Mouse (Mus musculus) CD8-positive naive resting alpha-beta T cell, adult 2 months (primary cell): ENCODE data around the gene Prkcb.

Source experiments
- DNase-seq, 2 experiments: peaks; one replicate each; pipeline ENCODE4 v3.0.0; 2022; ENCODE audit warnings: low read depth in 2 of 2, low spot score in 2 of 2

The Prkcb gene

DNA sequence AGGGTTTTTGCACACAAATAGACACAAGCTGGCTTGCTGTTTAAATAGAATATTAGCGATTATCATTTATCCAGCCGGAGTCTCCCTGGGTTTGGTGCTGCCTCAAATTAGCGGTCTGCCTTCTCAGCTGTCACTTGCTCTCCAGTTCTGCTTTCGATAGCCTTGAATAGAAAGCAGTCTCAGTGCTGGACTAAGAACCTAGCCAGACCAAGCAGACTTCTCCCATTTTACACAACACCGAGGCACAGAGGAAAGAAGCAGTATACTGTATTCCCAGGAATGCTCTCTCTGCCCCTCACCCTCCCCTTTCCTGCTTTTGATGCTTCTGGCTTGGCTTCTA is 107.4 kb downstream of the Prkcb start:
- DNase-seq, result no peak

DNA sequence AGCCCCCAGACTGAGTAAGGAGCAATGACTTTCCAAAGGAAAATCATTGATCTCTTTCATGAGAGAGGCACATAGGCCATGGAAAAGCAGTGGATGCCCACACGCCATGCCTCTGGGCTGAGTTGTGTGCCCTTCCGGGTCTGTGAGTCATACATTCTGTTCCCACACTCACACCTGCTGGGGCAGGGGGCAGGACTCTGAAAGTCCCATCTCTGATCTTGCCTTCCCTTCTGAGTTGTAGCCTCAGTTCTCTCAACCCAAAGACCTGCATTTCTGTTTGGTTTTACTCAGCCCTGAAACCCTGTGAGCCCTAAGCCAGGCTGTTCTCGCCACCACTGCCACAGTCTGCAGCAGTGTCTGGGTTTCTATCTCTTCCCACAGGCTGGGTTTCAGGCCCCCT is 109.1 kb downstream of the Prkcb start:
- no peak for DNase-seq

DNA sequence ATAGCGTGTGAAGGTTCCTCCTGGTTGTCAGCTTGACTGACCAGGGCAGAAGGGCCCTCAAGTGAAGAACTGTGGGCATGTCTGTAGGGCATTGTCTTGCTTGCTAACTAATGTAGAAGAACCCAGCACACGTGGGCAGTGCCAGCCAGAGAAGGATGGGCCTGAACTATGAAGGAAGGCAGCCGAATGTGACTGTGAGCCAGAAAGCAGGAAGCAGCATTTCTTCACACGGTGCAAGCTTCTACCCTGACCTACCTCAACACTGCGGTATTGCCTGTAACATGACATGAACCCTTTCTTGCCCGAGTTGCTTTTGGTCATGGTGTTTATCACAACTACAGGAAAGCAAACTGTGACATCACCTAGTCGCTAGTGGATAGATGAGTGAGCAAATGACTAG is 113.5 kb downstream of the Prkcb start:
- peak; percentile 21 to 50 for DNase-seq

DNA sequence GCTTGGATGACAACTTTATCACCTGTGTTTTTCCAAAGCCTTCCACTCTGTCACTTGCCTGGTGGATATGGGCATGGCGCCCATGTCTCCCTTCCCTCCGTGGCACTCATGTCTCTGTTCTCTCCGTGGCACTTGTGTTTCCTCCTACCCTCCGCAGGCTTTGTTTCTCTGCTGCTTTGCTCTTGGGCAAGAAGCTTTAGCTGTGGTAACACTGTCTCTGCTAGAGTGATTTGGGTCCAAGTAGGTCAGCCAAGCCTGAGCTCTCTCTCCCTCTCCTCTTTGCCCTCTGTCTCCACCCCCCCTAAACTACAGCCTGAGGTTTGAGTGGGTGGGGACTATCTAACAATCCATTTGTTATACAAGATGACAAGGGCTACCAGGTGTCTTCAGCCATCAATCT is 114.8 kb downstream of the Prkcb start:
- no peak for DNase-seq

DNA sequence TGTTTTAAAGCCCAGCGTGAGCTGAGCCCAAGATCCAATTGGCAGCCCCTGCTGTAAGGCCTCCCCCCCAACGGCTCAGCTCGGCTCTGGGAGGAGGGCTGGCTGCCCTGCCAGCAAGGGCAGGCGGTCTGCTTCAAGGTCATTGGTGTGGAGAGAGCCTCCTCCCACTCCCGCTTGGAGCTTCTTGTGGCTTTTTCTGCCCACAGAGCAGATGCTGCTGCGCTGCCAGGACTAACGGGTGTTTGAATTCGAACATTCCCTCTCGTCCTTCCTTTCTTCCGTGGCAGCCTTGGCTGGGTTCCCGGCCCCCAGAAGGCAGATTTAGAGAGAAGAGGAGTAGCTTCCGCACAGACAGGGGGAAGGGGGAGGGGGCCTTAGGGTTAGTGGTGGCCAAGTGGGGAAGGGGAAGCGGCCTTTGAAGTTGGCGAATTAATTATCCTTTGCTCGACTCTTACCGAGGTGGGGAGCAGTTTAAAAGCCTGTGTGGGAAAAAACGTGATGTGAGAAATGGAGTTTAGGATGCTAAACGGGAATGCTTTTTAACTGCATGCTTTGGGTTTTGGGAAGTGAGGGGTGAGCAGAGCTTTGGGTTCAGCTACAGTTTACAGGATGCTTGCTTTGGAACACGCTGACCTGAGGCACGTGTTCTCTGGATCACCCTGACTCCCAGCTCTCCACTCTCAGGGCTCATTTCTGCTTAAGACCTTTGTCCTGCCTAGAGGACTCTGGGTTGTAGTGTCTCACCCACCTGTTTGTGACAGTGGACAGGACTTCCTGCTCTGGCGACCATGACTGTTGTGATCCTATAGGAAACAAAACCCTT is 116.2 kb downstream of the Prkcb start:
- DNase-seq, result peak in 1 of 2 experiments; percentile 8

DNA sequence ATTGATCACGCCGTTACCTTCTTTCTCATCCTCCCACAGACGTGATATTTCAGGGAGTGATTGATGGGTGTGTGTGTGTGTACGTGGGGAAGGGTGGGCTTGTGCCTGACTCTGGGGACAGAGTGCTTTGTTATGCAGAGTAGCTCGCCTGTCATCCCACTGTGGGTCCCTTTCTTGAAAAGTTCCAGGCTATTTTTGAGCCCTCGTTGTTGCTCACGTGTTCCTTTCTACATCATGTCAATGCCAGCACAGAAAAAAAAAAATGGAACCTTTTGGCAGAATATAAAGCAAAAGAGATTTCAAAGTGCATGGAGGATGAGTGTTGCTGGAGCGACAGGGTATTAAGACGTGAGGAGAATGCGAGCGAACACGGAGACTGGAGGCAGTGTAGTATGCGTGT is 118.1 kb downstream of the Prkcb start:
- no peak for DNase-seq

DNA sequence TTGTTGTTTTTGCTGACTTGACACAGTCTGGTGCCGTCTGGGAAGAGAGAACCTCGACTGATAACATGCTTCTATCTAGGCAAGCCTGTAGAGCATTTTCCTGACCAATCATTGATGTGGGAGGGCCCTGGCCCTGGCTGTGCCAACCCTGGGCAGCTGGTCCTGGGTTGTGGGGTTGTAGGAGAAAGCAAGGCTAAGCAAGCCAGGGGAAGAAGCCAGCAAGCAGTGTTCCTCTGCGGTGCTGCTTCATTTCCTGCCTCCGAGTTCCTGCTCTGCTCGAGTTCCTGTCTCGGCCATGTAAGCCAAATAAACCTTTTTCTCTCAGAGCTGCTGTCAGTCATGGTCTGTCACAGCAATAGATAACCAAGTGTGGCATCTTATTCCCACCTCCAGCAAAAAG is 121.4 kb downstream of the Prkcb start:
- DNase-seq, result no peak

DNA sequence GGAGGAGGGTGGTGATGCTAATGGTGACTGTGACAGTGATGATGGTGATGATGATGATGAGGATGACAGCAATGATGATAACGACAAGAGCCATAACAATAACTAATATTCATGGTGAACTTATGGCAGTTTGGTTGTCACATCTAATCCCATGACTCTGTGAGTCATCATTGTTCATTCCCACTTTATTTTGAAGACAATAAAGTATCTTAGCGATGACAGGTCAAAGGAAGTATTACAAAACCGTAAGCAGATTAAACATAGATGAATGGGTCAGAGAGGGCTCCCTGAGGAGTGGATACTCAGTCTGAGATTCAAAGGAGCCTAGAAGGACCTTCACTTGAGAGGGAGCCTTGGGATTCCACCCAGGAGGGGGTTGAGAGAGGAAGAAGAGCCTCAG is 122.3 kb downstream of the Prkcb start:
- no peak for DNase-seq

DNA sequence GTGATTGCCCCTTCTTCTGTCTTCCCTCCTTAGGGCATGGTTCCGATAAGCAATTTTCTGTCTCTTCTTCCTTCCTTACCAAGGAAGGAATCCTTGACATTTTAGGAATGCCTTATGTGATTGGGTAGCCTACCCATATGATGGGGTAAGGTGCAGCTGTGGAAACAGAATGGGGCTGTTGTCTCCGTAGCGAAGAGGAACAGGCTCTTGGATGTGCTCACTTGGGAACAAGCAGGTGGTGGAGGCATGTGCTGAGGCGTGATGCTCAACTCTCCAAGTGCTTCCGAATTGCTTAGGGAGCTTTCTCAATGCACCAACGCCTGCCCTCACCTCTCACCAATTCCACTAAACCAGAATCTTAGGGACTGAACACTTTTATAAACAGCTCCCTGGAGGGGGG is 124.7 kb downstream of the Prkcb start:
- DNase-seq, result no peak

DNA sequence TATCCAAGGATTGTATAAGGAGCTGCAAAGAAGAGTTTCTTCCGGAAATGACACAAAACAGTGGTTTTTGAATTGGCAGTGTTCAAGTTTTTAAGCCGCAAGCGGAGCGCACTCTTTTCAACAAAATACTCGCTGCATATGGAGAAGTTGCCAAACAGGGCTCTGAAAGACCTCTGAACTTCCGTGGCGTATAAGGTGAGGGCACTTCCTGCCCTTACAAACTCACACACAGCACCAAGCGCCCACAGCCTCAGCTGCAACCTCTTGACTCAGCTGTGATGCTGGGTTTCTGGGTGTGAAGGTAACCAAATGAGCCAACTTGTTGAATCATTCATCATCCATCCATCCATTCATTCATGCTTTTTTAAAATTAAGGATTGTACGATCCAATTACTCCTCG is 125.6 kb downstream of the Prkcb start:
- peak; percentile 32 to 50 for DNase-seq

DNA sequence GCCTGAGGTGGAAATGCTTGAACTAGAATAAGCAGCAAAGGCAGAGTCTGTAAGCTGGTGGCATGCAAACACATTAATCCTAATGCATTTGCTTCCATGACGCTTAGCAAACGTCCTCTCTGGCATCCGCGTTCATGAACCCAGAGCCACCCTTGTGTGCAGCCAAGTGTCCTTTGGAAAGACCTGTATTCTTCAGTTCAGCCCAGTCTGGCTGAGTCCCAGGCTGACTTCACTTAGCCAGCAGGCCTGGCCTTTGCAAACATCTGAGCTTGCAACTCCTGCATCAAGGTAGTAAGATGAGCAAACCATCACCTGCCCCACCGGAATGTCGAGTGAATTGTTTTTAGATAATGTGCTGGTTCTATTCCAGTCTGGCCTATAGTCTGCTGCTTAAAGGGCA is 126.1 kb downstream of the Prkcb start:
- DNase-seq, result no peak

DNA sequence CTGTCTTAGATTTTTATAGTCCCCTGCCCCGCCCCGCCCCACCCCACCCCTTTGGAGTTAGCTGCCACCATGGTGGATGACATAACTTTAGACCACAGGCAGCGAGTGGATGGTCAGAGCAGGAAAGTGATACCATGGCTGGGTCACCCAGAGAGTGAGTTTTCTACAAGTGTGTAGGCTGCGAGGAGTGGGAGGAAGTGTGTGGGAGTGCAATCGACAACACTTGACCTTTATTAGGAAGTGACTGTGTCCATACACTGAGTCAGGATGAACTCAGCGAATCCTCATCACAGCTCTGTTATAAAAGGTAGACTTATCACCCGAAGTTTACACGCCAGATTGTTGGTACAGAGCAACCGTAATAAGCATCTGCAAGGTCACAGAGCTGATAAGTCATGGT is 126.8 kb downstream of the Prkcb start:
- DNase-seq, result no peak

DNA sequence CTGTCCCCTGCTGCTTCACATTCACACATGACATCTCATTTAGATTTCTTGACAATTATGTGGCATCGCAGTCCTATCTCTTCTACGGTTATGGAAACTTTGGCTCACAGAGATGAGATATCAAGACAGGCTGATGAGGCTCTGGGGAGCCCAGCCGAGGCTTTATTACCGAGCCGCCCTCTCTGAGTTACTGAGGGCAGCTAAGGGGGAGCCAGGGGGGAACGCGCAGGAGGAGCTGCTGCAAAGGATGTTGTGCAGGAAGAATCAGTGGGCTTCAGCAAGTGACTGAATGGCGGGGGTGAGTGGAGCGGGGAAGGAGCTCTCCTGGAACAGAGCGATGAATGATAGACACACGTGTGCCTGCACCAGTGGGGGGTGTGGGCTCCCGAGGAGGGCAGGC is 127.4 kb downstream of the Prkcb start:
- no peak for DNase-seq

DNA sequence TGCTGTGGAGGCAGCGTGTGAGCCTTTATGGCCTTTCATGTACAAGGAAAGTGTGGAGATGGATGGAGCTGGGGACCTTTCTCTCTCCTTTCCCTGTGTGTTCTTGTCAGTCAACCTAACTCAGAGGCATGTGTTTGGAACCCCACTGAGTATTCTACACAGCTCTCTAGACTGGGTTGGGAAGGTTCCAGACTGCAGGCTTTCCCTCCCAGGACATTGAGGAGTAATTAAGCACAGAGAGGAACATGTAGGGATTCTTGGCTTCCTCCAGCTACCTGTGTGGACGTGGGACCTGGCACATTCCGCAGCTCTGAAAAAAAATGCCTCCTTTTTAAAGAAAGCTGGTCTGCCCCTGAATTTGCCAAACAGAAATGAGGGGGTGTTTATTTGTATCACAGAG is 130.0 kb downstream of the Prkcb start:
- no peak for DNase-seq

DNA sequence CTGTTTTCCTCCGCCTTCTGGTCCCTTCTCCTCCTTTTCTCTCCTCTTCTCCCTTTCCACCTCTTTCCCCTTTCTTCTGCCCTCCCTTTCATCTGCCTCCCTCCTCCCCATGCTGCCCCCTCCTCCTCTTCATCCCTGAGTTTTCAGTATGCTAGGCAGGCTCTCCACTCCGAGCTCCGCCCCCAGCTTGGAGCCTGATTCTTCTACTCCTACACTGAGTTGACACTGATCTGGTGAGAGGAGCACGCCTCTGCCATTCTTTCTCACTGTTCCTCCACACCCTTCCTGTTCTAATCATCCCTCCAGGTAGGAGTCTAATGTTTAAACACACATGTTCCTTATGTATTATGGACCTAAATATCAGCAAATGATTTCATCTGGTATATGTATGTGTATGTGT is 135.3 kb downstream of the Prkcb start:
- DNase-seq, result no peak

DNA sequence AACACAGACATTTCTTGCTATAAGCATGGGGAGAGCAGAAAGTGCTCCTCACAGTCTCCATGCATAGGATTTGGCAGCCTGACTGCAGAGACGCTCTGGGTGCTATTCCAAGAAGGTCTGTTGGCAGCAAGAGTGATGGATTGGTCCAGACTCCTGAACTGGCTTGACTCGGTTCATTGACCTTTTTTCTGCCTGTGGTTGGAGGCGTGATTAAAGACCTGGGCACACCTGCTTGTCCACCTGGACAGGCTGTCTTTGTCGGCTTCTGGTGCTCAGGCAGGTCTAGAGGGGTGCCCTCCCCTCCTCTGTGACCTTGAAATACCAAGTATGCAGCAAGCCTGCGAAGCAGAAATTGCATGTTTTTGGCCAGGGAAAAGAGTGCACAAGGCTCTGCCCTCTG is 140.6 kb downstream of the Prkcb start:
- no peak for DNase-seq

DNA sequence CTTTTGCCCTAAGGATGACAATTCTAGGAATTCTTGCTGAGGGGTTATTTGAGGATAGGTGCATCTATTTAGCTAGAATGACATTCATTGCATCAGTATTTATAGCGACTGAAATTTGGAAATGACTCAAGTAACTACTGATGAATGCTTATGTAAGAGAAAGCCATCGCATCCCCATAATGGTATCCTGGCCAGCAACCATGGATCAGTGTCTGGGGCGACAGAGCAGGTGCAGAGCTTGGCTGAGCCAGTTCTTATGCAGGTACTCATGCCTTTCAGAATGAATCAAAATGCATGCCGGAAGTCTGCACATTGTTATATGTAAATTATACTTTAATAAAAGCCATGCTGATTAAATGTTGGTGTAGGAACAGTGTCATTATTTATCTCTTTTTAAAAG is 143.8 kb downstream of the Prkcb start:
- no peak for DNase-seq

DNA sequence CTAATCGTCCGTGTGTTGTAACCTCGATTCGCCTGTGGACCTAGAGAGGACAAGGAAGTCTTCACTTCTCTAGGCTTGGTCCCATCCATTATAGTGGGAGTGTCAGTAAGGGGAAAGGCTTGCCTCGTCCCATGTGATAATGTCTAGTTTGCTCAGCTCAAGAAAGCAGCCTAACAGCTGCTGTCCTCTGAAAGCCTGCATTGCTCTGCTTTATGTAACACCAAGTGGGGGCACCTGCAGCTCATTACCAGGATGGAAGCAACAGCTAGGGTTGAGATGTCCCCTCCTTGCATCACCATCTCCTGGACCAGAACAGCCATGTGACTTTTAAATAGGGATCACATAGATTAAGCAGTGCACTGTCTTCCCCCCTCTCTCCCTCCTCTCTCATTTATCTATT is 144.8 kb downstream of the Prkcb start:
- no peak for DNase-seq

DNA sequence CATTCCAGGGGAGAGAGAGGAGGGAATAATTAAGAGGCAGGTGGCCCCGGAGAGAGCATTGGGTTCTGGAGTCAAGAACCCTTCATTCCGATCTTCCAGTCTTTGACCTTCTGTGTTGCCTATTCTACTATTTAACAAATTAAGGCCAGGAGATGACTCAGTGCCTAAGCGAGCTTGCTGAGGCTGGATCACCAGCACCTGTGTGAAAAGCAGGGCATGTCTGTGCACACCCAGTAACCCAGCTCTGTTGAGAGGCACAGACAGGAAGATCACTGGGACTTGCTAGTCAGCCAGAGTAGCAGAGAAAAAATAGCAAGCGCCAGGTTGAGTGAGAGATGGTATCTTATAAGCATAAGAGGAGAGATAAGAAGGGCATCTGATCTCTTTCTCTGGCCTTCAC is 146.4 kb downstream of the Prkcb start:
- DNase-seq, result no peak

DNA sequence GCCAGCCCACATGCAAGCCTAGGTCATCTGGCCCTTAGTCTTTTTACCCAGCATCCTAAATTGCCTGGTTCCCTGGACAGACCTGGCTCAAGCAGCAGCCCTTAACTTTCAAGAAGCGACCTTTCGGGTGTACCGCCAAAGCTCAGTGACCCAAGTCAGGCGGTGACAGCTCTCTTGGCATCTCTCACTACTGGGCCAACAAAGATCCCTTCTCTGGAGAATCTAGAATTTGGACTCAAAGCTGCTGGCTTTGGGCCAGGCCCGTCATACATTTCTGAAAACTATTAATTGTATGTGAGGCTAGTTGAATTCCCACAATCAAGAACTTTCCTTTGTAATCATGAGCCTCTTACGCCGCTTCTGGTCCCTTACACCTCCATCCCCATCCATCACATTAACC is 147.0 kb downstream of the Prkcb start:
- no peak for DNase-seq

DNA sequence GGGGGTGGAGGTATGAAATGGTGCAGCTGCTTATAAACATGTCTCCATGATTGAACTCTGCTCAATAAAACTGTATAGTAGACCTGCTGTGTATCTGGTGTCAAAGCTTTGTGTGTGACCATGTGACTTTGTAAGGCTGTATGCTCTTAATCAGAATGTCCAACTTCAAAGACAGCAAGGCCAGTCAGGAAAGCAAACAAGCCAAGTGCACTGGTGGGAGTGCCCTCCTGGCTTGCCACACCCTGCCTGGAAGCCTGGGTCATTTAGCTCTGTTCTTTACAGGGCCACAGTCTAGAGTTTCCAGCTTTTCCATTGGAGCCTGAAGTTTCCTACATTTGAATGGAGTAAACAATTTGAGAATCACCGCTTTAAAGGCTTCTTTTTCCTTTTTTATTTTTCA is 148.8 kb downstream of the Prkcb start:
- no peak for DNase-seq

DNA sequence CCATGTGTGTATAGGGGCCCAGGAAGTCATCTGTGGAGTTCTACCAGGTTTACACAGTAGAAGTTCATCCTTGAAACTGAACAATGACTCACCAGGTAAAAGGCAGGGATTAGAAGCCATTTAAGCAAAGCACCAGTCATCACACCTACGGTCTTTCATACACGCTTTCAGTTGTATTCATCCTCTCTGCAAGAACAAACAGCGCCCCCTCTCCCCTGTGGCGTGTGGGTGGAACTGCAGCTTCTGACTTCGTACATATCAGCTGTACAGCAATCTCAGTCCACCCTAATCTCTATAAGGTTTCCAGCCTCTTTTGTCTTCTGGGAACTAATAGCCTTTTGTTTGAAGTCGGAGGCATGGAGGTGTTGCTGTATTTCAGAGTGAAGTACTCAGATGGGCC is 156.5 kb downstream of the Prkcb start:
- peak; percentile 47 to 56 for DNase-seq

DNA sequence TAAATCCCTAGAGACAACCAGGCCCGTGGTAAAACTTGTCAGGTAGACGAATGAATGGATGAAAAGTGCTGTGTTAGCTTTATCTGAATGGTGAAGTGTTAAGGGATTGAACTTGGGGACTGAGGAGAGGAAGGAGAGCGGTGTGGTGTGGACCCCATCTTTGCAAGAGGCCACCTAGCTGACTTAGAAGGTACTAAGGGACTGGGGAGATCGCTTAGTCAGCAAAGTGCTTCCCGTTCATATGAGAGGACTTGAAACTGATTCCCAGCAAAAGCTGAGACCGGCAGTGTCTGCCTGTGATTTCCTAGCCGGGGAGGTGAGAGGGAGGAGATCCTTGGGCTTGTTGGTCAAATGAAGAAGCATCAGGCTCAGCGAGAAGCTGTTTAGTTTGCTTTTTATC is 164.1 kb downstream of the Prkcb start:
- DNase-seq, result no peak
